31 mouse cellular contexts compared by ENCODE assay signal in genomic region chr7:117755830-117756229, GRCm38 (mm10).
A peak's percentile ranks its signal among the peaks of the same experiment; 100 is the strongest.
DNase-seq lines count a peak whose midpoint lies in the region; ATAC-seq and TF ChIP-seq lines count a peak whose summit lies in the region.
"Had no signal": no experiment of that assay in that cellular context is flagged by ENCODE, and none has a peak within 500 bp of the region (broad histone marks: within the 10 kb centered on the region; RNA-seq: fewer than 3 reads in every experiment).

No protein-coding gene starts in this region.

- no peak overlapping the region for H3K27ac ChIP-seq in lung, postnatal 0 days (ENCODE audit: low read length)
- H3K27ac ChIP-seq in intestine, embryonic 15.5 days = no peak overlapping the region
- H3K27ac ChIP-seq: embryonic facial prominence, embryonic 13.5 days; embryonic facial prominence, embryonic 15.5 days; forebrain, embryonic 10.5 days; forebrain, embryonic 12.5 days had no signal

- no peak overlapping the region for H3K4me3 ChIP-seq in lung, postnatal 0 days (ENCODE audit: low read depth, low read length)
- no peak overlapping the region for H3K4me3 ChIP-seq in lung, adult 2 months (replicated peaks; ENCODE audit: extremely low read depth, low read depth, low read length)
- no peak overlapping the region for H3K4me3 ChIP-seq in intestine, embryonic 15.5 days (replicated peaks)
- H3K4me3 ChIP-seq: embryonic facial prominence, embryonic 13.5 days; embryonic facial prominence, embryonic 15.5 days; erythroblast, embryonic 14.5 days; forebrain, embryonic 10.5 days; forebrain, embryonic 12.5 days had no signal

- H3K4me2 ChIP-seq in lung, postnatal 0 days (replicated peaks; ENCODE audit: low read depth, low read length) = no peak overlapping the region
- H3K4me2 ChIP-seq in intestine, embryonic 15.5 days (replicated peaks) = no peak overlapping the region
- H3K4me2 ChIP-seq: embryonic facial prominence, embryonic 13.5 days; embryonic facial prominence, embryonic 15.5 days; forebrain, embryonic 12.5 days had no signal

- 53% methylated on average over 5 of the region's 5 CpGs for WGBS in lung, postnatal 0 days
- WGBS in lung, adult 2 months = 60% methylated on average over 5 of the region's 5 CpGs
- WGBS in intestine, embryonic 15.5 days = 57% methylated on average over 5 of the region's 5 CpGs

- H3K27me3 ChIP-seq in lung, postnatal 0 days (replicated peaks; ENCODE audit: insufficient read depth, low read length) = no peaks in the 10 kb centered on the region
- no peaks in the 10 kb centered on the region for H3K27me3 ChIP-seq in intestine, embryonic 15.5 days (replicated peaks)
- H3K27me3 ChIP-seq: CH12.LX; embryonic facial prominence, embryonic 13.5 days; embryonic facial prominence, embryonic 15.5 days; Patski had no signal

- TF ChIP-seq EP300 in lung, postnatal 0 days (IDR thresholded peaks at IDR 0.05) = no peak

- H3K4me1 ChIP-seq in lung, postnatal 0 days (ENCODE audit: insufficient read depth, low read depth, low read length) = no peaks in the 10 kb centered on the region
- no peaks in the 10 kb centered on the region for H3K4me1 ChIP-seq in lung, adult 2 months (ENCODE audit: control insufficient read depth, insufficient read depth, low read length)
- H3K4me1 ChIP-seq in intestine, embryonic 15.5 days (replicated peaks) = peaks cover 12% of the 10 kb centered on the region
- H3K4me1 ChIP-seq: embryonic facial prominence, embryonic 15.5 days had no signal

- H3K36me3 ChIP-seq in lung, postnatal 0 days (ENCODE audit: insufficient read depth, low read length) = no peaks in the 10 kb centered on the region
- H3K36me3 ChIP-seq in intestine, embryonic 15.5 days = no peaks in the 10 kb centered on the region
- H3K36me3 ChIP-seq: embryonic facial prominence, embryonic 13.5 days; embryonic facial prominence, embryonic 15.5 days; forebrain, embryonic 10.5 days; forebrain, embryonic 12.5 days; G1E had no signal

- no peak for TF ChIP-seq POLR2A in lung, adult 2 months (IDR thresholded peaks at IDR 0.05; ENCODE audit: borderline replicate concordance, extremely low read depth, low read depth, low read length)

- ATAC-seq in frontal cortex, adult (ENCODE audit: low TSS enrichment) = peak; percentile 83; the same call in 1 of the 2 replicates
- peak; percentile 18; the same call in 1 of the 2 replicates for ATAC-seq in lung, postnatal 0 days
- no peak for ATAC-seq in intestine, embryonic 15.5 days
- ATAC-seq: activated CD4-positive, CD25-positive, alpha-beta regulatory T cell, adult 4 months; CD4-positive, CD25-positive, alpha-beta regulatory T cell, adult 4 months; forebrain, embryonic 14.5 days; forebrain, embryonic 16.5 days; Patski had no signal

- no peak for TF ChIP-seq CTCF in lung, postnatal 0 days (IDR thresholded peaks at IDR 0.05)
- no peak for TF ChIP-seq CTCF in lung, adult 2 months (IDR thresholded peaks at IDR 0.05; ENCODE audit: insufficient read depth, low read length)

- DNase-seq in frontal cortex, postnatal 10 days (ENCODE audit: low spot score in 2 of 2) = no peak
- DNase-seq in lung, postnatal 0 days (ENCODE audit: low spot score) = peak; percentile 14
- DNase-seq in lung, adult 2 months = no peak
- DNase-seq in right cerebral cortex, adult 18-20 months = peak; percentile 30
- DNase-seq in right cerebral cortex, postnatal 36 days (ENCODE audit: low spot score in 2 of 2) = no peak
- DNase-seq in brain, adult 2 months (ENCODE audit: low read depth, low spot score) = peak; percentile 54
- DNase-seq: adrenal gland, adult 8-10 months; adrenal gland, postnatal 14 days; adrenal gland, postnatal 36 days; B cell, adult 2 months; cerebellum, adult 11 months; cerebellum, adult 18-20 months; cerebellum, adult 8-10 months; cerebellum, adult 9-11 months; cerebellum, postnatal 14 days; cerebellum, postnatal 36 days; embryo, embryonic 11 days had no signal

- no peaks in the 10 kb centered on the region for H3K9me3 ChIP-seq in lung, postnatal 0 days (ENCODE audit: low read length)
- no peaks in the 10 kb centered on the region for H3K9me3 ChIP-seq in intestine, embryonic 15.5 days
- H3K9me3 ChIP-seq: embryonic facial prominence, embryonic 13.5 days; embryonic facial prominence, embryonic 15.5 days; forebrain, embryonic 10.5 days; forebrain, embryonic 12.5 days had no signal

- H3K9ac ChIP-seq in lung, postnatal 0 days (replicated peaks; ENCODE audit: low read depth) = no peak overlapping the region
- H3K9ac ChIP-seq in intestine, embryonic 15.5 days = no peak overlapping the region
- H3K9ac ChIP-seq: embryonic facial prominence, embryonic 13.5 days; embryonic facial prominence, embryonic 15.5 days; forebrain, embryonic 12.5 days had no signal

Comparison
In these comparisons a context has a peak if more than half of its experiments do, and no peak if none do; other contexts are left out.
1. DNase-seq: peak in lung, postnatal 0 days (single experiment), right cerebral cortex, adult 18-20 months (single experiment) and brain, adult 2 months (single experiment); none in frontal cortex, postnatal 10 days (0 of 2), lung, adult 2 months (single experiment) and right cerebral cortex, postnatal 36 days (0 of 2).